Mouse (Mus musculus) lung, embryonic 16.5 days (tissue): ENCODE data around the gene Sde2. TPM values are rescaled to one million over a fixed set of nuclear protein-coding genes. Genes with fewer than 3 reads are reported as not detected.

ENCODE experiments used
- ATAC-seq: fragments of 200-750 bp; cut with Nextera tagmentation; 2 replicates; pipeline ENCODE4 v1.8.0; 2017; ENCODE audit warnings: low read depth, mild to moderate bottlenecking, moderate library complexity
- H3K27ac ChIP-seq: fragments of 300-500 bp; sonication (generic); 2 replicates; pipeline ENCODE4 v1.5.1; 2014; ENCODE audit warnings: mild to moderate bottlenecking, control low read depth, low read length
- H3K27me3 ChIP-seq: fragments of 300-500 bp; sonication (generic); 2 replicates; pipeline ENCODE4 v1.6.1; 2014; ENCODE audit warnings: low read depth, low read length, mixed read lengths; ENCODE audit not compliant: control insufficient read depth, insufficient read depth
- H3K36me3 ChIP-seq: fragments of 300-500 bp; sonication (generic); 2 replicates; pipeline ENCODE4 v1.6.1; 2014; ENCODE audit warnings: low read length; ENCODE audit not compliant: control insufficient read depth, insufficient read depth
- H3K4me1 ChIP-seq: fragments of 300-500 bp; sonication (generic); replicated peaks from 2 replicates; pipeline ENCODE4 v1.6.1; 2014; ENCODE audit warnings: low read length, mixed read lengths; ENCODE audit not compliant: control insufficient read depth, insufficient read depth
- H3K4me2 ChIP-seq: fragments of 300-500 bp; sonication (generic); 2 replicates; pipeline ENCODE4 v1.6.1; 2014; ENCODE audit warnings: low read depth, low read length, control low read depth
- H3K4me3 ChIP-seq: fragments of 300-500 bp; sonication (generic); 2 replicates; pipeline ENCODE4 v1.5.1; 2014; ENCODE audit warnings: mild to moderate bottlenecking, low read length, control low read depth
- H3K9ac ChIP-seq: fragments of 300-500 bp; sonication (generic); 2 replicates; pipeline ENCODE4 v1.6.1; 2014; ENCODE audit warnings: low read length, control low read depth
- H3K9me3 ChIP-seq: fragments of 300-500 bp; sonication (generic); 2 replicates; pipeline ENCODE4 v1.6.1; 2016; ENCODE audit warnings: low read length; ENCODE audit not compliant: control insufficient read depth
- WGBS: fragments of 180-500 bp; shearing (Covaris S2); extraction: QIAGEN DNeasy Blood & Tissue Kit; methylation state at CpG from one replicate; pipeline ENCODE4 v1.1.7; 2014; 5-methylcytosine and 5-hydroxymethylcytosine counted together
- polyA plus RNA-seq: library from polyadenylated mRNA; unstranded; fragments of >200 nt; fragmentation: Nextera tagmentation; extraction: Ambion mirVana; gene quantifications from 2 replicates; pipeline ENCODE4 v1.2.1, GENCODE M21; 2015

Sde2 gene
- polyA plus RNA-seq, 1 experiment from 2014 or later = 38.3 TPM

DNA sequence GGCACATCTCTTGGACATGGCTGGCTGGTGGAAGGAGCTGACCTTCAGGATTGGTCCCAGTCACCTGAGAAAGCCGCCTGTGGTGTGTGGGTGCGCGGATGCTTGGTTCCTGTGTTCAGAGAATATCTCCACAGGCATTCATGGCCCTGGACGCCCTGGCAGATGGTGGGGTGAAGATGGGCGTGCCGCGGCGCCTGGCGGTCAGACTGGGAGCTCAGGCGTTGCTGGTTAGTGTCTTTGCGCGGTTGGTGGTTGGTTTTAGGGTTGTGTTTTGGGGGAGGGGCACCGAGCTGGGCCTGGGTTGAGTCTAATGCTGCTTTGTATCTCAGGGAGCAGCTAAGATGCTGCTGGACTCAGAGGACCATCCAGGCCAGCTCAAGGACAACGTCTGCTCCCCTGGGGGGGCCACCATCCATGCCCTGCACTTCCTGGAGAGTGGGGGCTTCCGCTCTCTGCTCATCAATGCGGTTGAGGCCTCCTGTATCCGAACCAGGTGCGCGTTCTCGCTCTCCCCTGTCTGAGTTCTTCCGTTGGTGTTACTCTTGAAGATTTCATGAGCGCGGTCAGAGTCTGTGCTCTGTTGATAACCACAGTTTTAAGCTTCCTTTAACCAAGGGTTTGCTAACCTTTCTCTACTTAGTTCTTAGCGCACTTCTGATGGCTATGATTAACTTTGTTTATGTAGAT is 55.7 kb downstream of the Sde2 start:
- H3K4me2 ChIP-seq = no peak overlapping the region
- no peaks in the 10 kb centered on the region for H3K9me3 ChIP-seq
- no peak overlapping the region for H3K9ac ChIP-seq
- H3K4me3 ChIP-seq = no peak overlapping the region
- peaks cover 13% of the 10 kb centered on the region for H3K36me3 ChIP-seq
- no peak overlapping the region for H3K27ac ChIP-seq
- ATAC-seq = no peak
- peaks cover 16% of the 10 kb centered on the region for H3K4me1 ChIP-seq
- 93% methylated on average over 24 of the region's 24 CpGs for WGBS
- no peaks in the 10 kb centered on the region for H3K27me3 ChIP-seq

DNA sequence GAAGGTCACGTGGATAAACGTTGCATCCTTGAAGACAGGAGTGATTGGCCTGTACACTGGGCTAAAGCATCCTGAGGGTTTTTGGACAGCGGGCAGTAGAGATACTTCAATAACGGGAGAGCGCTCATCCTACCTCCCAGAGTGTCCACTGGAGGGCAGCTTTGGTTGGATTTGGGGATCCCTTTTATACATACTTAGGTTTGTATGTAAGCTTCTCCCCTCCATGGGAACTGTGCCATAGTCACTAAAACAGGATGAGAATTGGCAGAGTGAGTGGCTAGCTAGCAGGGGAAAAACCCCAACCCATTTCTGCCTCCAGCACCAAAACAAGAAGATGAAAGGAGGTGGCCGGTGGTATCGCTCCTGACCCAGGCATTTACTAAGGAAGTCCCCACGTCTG is 60.2 kb downstream of the Sde2 start:
- Histone ChIP-seq H3K4me2 (peak overlapping the region; percentile 28; the same call in 1 of the 2 replicates), H3K36me3 (peaks cover 13% of the 10 kb centered on the region), H3K9me3 (no peaks in the 10 kb centered on the region), H3K27me3 (no peaks in the 10 kb centered on the region), H3K27ac (no peak overlapping the region), H3K4me1 (0 out of 2 replicates have a peak, but pooled peaks cover 5% of the 10 kb centered on the region), H3K4me3 (no peak overlapping the region), H3K9ac (no peak overlapping the region)
- 39% methylated on average over 8 of the region's 8 CpGs for WGBS
- ATAC-seq = no peak

- Histone ChIP-seq H3K27ac (no peak overlapping the region), H3K4me2 (peak overlapping the region; percentile 28), H3K9me3 (no peaks in the 10 kb centered on the region), H3K4me3 (no peak overlapping the region), H3K36me3 (peaks cover 11% of the 10 kb centered on the region), H3K27me3 (no peaks in the 10 kb centered on the region), H3K4me1 (0 out of 2 replicates have a peak, but pooled peaks cover 5% of the 10 kb centered on the region), H3K9ac (no peak overlapping the region)
- 43% methylated on average over 20 of the region's 20 CpGs for WGBS
- ATAC-seq = 0 out of 2 replicates have a peak, but pooled peaks have one; percentile 26
These were observed 60.8 kb downstream of the Sde2 start for GRCm38 (mm10) chr1:180911653-180912287.

- no peak for ATAC-seq
- H3K4me3 ChIP-seq = no peak overlapping the region
- peaks cover 6% of the 10 kb centered on the region for H3K36me3 ChIP-seq
- H3K9ac ChIP-seq = no peak overlapping the region
- no peaks in the 10 kb centered on the region for H3K9me3 ChIP-seq
- 0 out of 2 replicates have a peak, but pooled peaks cover 5% of the 10 kb centered on the region for H3K4me1 ChIP-seq
- H3K27me3 ChIP-seq = no peaks in the 10 kb centered on the region
- H3K27ac ChIP-seq = no peak overlapping the region
- no peak overlapping the region for H3K4me2 ChIP-seq
- 69% methylated on average over 5 of the region's 5 CpGs for WGBS
These were observed 61.9 kb downstream of the Sde2 start for GRCm38 (mm10) chr1:180912792-180913191.

GRCm38 (mm10) chr1:180913797-180914196 is 62.9 kb downstream of the Sde2 start:
- Histone ChIP-seq H3K4me2 (no peak overlapping the region), H3K4me1 (0 out of 2 replicates have a peak, but pooled peaks cover 5% of the 10 kb centered on the region), H3K9ac (no peak overlapping the region), H3K4me3 (no peak overlapping the region), H3K27me3 (no peaks in the 10 kb centered on the region), H3K36me3 (no peaks in the 10 kb centered on the region), H3K9me3 (no peaks in the 10 kb centered on the region), H3K27ac (no peak overlapping the region)
- 42% methylated on average over 4 of the region's 4 CpGs for WGBS
- peak; percentile 41 for ATAC-seq

- ATAC-seq = no peak
- Histone ChIP-seq H3K27ac (no peak overlapping the region), H3K4me2 (no peak overlapping the region), H3K9me3 (no peaks in the 10 kb centered on the region), H3K36me3 (no peaks in the 10 kb centered on the region), H3K4me3 (no peak overlapping the region), H3K9ac (no peak overlapping the region), H3K4me1 (0 out of 2 replicates have a peak, but pooled peaks cover 3% of the 10 kb centered on the region), H3K27me3 (no peaks in the 10 kb centered on the region)
- 79% methylated on average over 11 of the region's 11 CpGs for WGBS
These were observed 65.5 kb downstream of the Sde2 start for GRCm38 (mm10) chr1:180916425-180916824.

DNA sequence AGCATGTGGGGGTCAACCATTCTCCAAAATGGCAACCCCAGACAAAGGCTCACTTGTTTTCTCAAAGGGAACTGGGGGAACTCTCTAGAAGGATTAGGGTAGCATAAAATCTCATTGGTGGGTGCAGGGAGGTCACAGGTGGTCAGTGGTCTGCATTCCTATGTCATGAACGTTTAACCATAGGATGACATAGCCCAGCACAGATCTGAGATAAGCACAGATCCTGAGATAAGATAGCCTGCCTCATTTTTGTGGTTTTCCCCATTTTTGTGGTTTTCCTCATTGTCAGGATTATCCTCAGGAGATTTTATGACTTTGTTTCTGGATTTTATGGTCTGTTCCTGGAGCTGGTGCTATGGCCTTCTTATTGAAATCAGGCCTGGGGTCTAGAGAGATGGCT is 66.1 kb downstream of the Sde2 start:
- H3K27ac ChIP-seq = no peak overlapping the region
- 6% methylated on average over 1 of the region's 1 CpGs for WGBS
- no peaks in the 10 kb centered on the region for H3K36me3 ChIP-seq
- no peaks in the 10 kb centered on the region for H3K4me1 ChIP-seq
- no peak for ATAC-seq
- no peaks in the 10 kb centered on the region for H3K27me3 ChIP-seq
- no peak overlapping the region for H3K9ac ChIP-seq
- no peak overlapping the region for H3K4me3 ChIP-seq
- no peaks in the 10 kb centered on the region for H3K9me3 ChIP-seq
- no peak overlapping the region for H3K4me2 ChIP-seq

Other genes starting within 250 kb of the Sde2 start
- gene Lin9, start 210.0 kb upstream of the Sde2 start, polyA plus RNA-seq = 19.8 and 22.3 TPM in 2 replicates
- gene Mixl1, start 154.1 kb upstream of the Sde2 start, polyA plus RNA-seq = 0.15 and 0.35 TPM in 2 replicates
- gene Acbd3, start 125.1 kb upstream of the Sde2 start, polyA plus RNA-seq = 20.7 and 21.2 TPM in 2 replicates
- 2,527 and 2,659 TPM in 2 replicates for gene H3f3a, start 37.2 kb upstream of the Sde2 start, polyA plus RNA-seq
- 0.20 and 0.23 TPM in 2 replicates for gene Lefty2, start 42.0 kb downstream of the Sde2 start, polyA plus RNA-seq
- gene Pycr2, start 53.2 kb downstream of the Sde2 start, polyA plus RNA-seq = 80.7 and 84.3 TPM in 2 replicates
- 1.5 and 1.6 TPM in 2 replicates for gene Lefty1, start 83.9 kb downstream of the Sde2 start, polyA plus RNA-seq
- 15.8 and 16.4 TPM in 2 replicates for gene Tmem63a, start 91.2 kb downstream of the Sde2 start, polyA plus RNA-seq
- gene Ephx1, start 169.8 kb downstream of the Sde2 start, polyA plus RNA-seq = 11.8 and 12.8 TPM in 2 replicates
- not detected in 2 replicates for gene 9130409I23Rik, start 200.1 kb downstream of the Sde2 start, polyA plus RNA-seq